ENCODE assay signal across 13 mouse cellular contexts in the genomic region with DNA sequence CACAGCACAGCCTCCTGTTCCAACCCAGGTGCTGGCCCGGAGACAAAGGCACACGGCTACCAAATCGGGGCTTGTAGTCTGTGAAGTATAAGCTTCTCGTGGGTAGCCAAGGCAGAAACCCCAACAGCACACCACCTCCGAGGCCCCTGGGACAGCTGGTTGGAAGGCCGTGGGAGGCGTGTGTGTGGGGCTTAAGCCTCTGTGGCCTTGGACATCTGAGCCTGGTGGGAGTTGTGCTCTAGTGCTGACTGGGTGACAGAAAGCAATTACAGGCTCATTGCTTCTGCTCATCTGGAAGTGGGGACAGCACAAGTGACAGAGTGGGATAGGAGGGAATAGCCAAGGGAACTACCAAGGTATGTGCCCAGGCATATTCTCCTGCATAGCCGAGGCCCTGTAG.
DNase-seq lines count a peak whose midpoint lies in the region; ATAC-seq and TF ChIP-seq lines count a peak whose summit lies in the region.
"Had no signal": no experiment of that assay in that cellular context is flagged by ENCODE, and none has a peak within 500 bp of the region (broad histone marks: within the 10 kb centered on the region; RNA-seq: fewer than 3 reads in every experiment).

No protein-coding gene starts in this region.

- no peak for ATAC-seq in heart, postnatal 0 days (ENCODE audit: insufficient read depth, low read depth)
- ATAC-seq in lung, embryonic 16.5 days (ENCODE audit: low read depth), result no peak
- no peak for ATAC-seq in intestine, embryonic 15.5 days
- ATAC-seq in neural tube, embryonic 14.5 days (ENCODE audit: low read depth), result no peak
- ATAC-seq in granulocyte monocyte progenitor cell, adult 5-6 weeks (replicated peaks; ENCODE audit: poor library complexity, severe bottlenecking), result no peak
- ATAC-seq: Patski had no signal

- no peak overlapping the region for H3K4me2 ChIP-seq in heart, postnatal 0 days (ENCODE audit: low read depth, low read length)
- no peak overlapping the region for H3K4me2 ChIP-seq in lung, embryonic 16.5 days (ENCODE audit: low read depth, low read length)
- H3K4me2 ChIP-seq in intestine, embryonic 15.5 days (replicated peaks), result no peak overlapping the region
- H3K4me2 ChIP-seq in neural tube, embryonic 14.5 days (ENCODE audit: low read depth, low read length), result no peak overlapping the region
- H3K4me2 ChIP-seq: liver, embryonic 13.5 days had no signal

- H3K9me3 ChIP-seq in heart, postnatal 0 days (replicated peaks; ENCODE audit: control insufficient read depth, low read length), result no peaks in the 10 kb centered on the region
- no peaks in the 10 kb centered on the region for H3K9me3 ChIP-seq in lung, embryonic 16.5 days (ENCODE audit: control insufficient read depth, low read length)
- H3K9me3 ChIP-seq in intestine, embryonic 15.5 days, result no peaks in the 10 kb centered on the region
- H3K9me3 ChIP-seq in neural tube, embryonic 14.5 days (ENCODE audit: control insufficient read depth, low read length), result no peaks in the 10 kb centered on the region
- H3K9me3 ChIP-seq: liver, embryonic 13.5 days had no signal

- TF ChIP-seq CTCF in heart, postnatal 0 days (IDR thresholded peaks at IDR 0.05; ENCODE audit: low read depth), result no peak

- whole genome bisulfite sequencing in heart, postnatal 0 days, result 46% methylated on average over 8 of the region's 8 CpGs
- WGBS in lung, embryonic 16.5 days, result 58% methylated on average over 8 of the region's 8 CpGs
- WGBS in intestine, embryonic 15.5 days, result 52% methylated on average over 8 of the region's 8 CpGs
- 50% methylated on average over 8 of the region's 8 CpGs for WGBS in neural tube, embryonic 14.5 days

- peaks cover under 1% of the 10 kb centered on the region; the same call in 1 of the 2 replicates for H3K36me3 ChIP-seq in heart, postnatal 0 days (replicated peaks; ENCODE audit: control insufficient read depth, insufficient read depth, low read length)
- H3K36me3 ChIP-seq in lung, embryonic 16.5 days (ENCODE audit: control insufficient read depth, insufficient read depth, low read length), result no peaks in the 10 kb centered on the region
- H3K36me3 ChIP-seq in intestine, embryonic 15.5 days, result no peaks in the 10 kb centered on the region
- no peaks in the 10 kb centered on the region for H3K36me3 ChIP-seq in neural tube, embryonic 14.5 days (ENCODE audit: control insufficient read depth, insufficient read depth, low read length)
- H3K36me3 ChIP-seq: liver, embryonic 13.5 days had no signal

- no peak for DNase-seq in heart, postnatal 0 days (ENCODE audit: low spot score)
- DNase-seq in heart, adult 18-20 months, result no peak
- no peak for DNase-seq in lung, postnatal 36 days
- no peak for DNase-seq in adrenal gland, adult 2 months
- DNase-seq: cerebellum, adult 8-10 months; liver, embryonic 13.5 days; thymus, adult 2 months had no signal

- H3K4me3 ChIP-seq in heart, postnatal 0 days (ENCODE audit: low read depth, low read length), result no peak overlapping the region
- no peak overlapping the region for H3K4me3 ChIP-seq in lung, embryonic 16.5 days (ENCODE audit: low read length)
- no peak overlapping the region for H3K4me3 ChIP-seq in intestine, embryonic 15.5 days (replicated peaks)
- H3K4me3 ChIP-seq in neural tube, embryonic 14.5 days (ENCODE audit: low read depth, low read length), result no peak overlapping the region
- H3K4me3 ChIP-seq: erythroblast, embryonic 14.5 days; liver, embryonic 13.5 days had no signal

- H3K9ac ChIP-seq in heart, postnatal 0 days (replicated peaks; ENCODE audit: low read depth, low read length), result no peak overlapping the region
- H3K9ac ChIP-seq in lung, embryonic 16.5 days (ENCODE audit: low read length), result no peak overlapping the region
- H3K9ac ChIP-seq in intestine, embryonic 15.5 days, result no peak overlapping the region
- no peak overlapping the region for H3K9ac ChIP-seq in neural tube, embryonic 14.5 days (replicated peaks; ENCODE audit: low read depth, low read length)
- H3K9ac ChIP-seq: liver, embryonic 13.5 days had no signal

- H3K27ac ChIP-seq in heart, postnatal 0 days (ENCODE audit: low read depth), result peak overlapping the region; percentile 17; the same call in 1 of the 2 replicates
- peak overlapping the region; percentile 84 for H3K27ac ChIP-seq in lung, embryonic 16.5 days (ENCODE audit: low read length)
- peak overlapping the region; percentile 60 for H3K27ac ChIP-seq in intestine, embryonic 15.5 days
- peak overlapping the region; percentile 62 for H3K27ac ChIP-seq in neural tube, embryonic 14.5 days (ENCODE audit: low read depth, low read length)
- H3K27ac ChIP-seq: liver, embryonic 13.5 days had no signal

- H3K4me1 ChIP-seq in heart, postnatal 0 days (ENCODE audit: control insufficient read depth, insufficient read depth), result peaks cover 45% of the 10 kb centered on the region
- H3K4me1 ChIP-seq in lung, embryonic 16.5 days (replicated peaks; ENCODE audit: control insufficient read depth, insufficient read depth, low read length), result peaks cover 49% of the 10 kb centered on the region
- H3K4me1 ChIP-seq in intestine, embryonic 15.5 days (replicated peaks), result peaks cover 64% of the 10 kb centered on the region
- H3K4me1 ChIP-seq in neural tube, embryonic 14.5 days (ENCODE audit: control insufficient read depth, insufficient read depth, low read length), result peaks cover 73% of the 10 kb centered on the region

- no peak for TF ChIP-seq EP300 in heart, postnatal 0 days (IDR thresholded peaks at IDR 0.05; ENCODE audit: low read depth)

- no peaks in the 10 kb centered on the region for H3K27me3 ChIP-seq in heart, postnatal 0 days (ENCODE audit: control insufficient read depth, insufficient read depth, low read length)
- peaks cover 2% of the 10 kb centered on the region; the same call in 1 of the 2 replicates for H3K27me3 ChIP-seq in lung, embryonic 16.5 days (ENCODE audit: control insufficient read depth, insufficient read depth, low read depth, low read length)
- H3K27me3 ChIP-seq in intestine, embryonic 15.5 days (replicated peaks), result peaks cover 5% of the 10 kb centered on the region; the same call in 1 of the 2 replicates
- H3K27me3 ChIP-seq in neural tube, embryonic 14.5 days (ENCODE audit: control insufficient read depth, insufficient read depth, low read length), result no peaks in the 10 kb centered on the region
- H3K27me3 ChIP-seq: Patski had no signal

Comparison
In these comparisons a context has a peak if more than half of its experiments do, and no peak if none do; other contexts are left out.
1. H3K27ac ChIP-seq: peak in every context shown above with its lines; median percentile 84 in lung, embryonic 16.5 days; 62 in neural tube, embryonic 14.5 days; 60 in intestine, embryonic 15.5 days; 17 in heart, postnatal 0 days.